Mouse (Mus musculus): ENCODE data around the gene Herc2.
A peak's percentile ranks its signal among the peaks of the same experiment; 100 is the strongest.

Gene Herc2

GRCm38 (mm10) chr7:56201483-56202218, 151.7 kb downstream of the Herc2 start:
- DNase-seq (ENCODE audit: low spot score in 2 of 2) = no peak

GRCm38 (mm10) chr7:56202843-56203242, 152.8 kb downstream of the Herc2 start:
- DNase-seq (ENCODE audit: low spot score in 2 of 2) = peak in 1 of 2 experiments; percentile 13

GRCm38 (mm10) chr7:56203286-56203685, 153.3 kb downstream of the Herc2 start:
- DNase-seq (ENCODE audit: low spot score in 2 of 2) = no peak

GRCm38 (mm10) chr7:56204877-56205276, 154.9 kb downstream of the Herc2 start:
- DNase-seq (ENCODE audit: low spot score in 2 of 2) = no peak

GRCm38 (mm10) chr7:56220811-56221210, 170.8 kb downstream of the Herc2 start:
- no peak for DNase-seq (ENCODE audit: low spot score in 2 of 2)

GRCm38 (mm10) chr7:56235794-56236423, 185.9 kb downstream of the Herc2 start:
- no peak for DNase-seq (ENCODE audit: low spot score in 2 of 2)

- DNase-seq (ENCODE audit: low spot score in 2 of 2) = no peak
These were observed 186.6 kb downstream of the Herc2 start for GRCm38 (mm10) chr7:56236617-56237016.

GRCm38 (mm10) chr7:56239543-56239942, 189.5 kb downstream of the Herc2 start, which contains the start of gene Oca2:
Gene Oca2 (plus strand): TSS chr7:56239760.
- no peak for DNase-seq (ENCODE audit: low spot score in 2 of 2)

- DNase-seq (ENCODE audit: low spot score in 2 of 2) = no peak
These were observed 204.6 kb downstream of the Herc2 start for GRCm38 (mm10) chr7:56254568-56254967.

- DNase-seq (ENCODE audit: low spot score in 2 of 2) = no peak
These were observed 208.0 kb downstream of the Herc2 start for GRCm38 (mm10) chr7:56257875-56258441.

GRCm38 (mm10) chr7:56277506-56277905, 227.5 kb downstream of the Herc2 start:
- no peak for DNase-seq (ENCODE audit: low spot score in 2 of 2)
